Mouse (Mus musculus) lung, postnatal 36 days (tissue): ENCODE data around the gene Map3k20.

Source experiments
- DNase-seq: peaks from one replicate; pipeline ENCODE4 v3.0.0; 2022; ENCODE audit warnings: mixed read lengths

Map3k20 gene

DNA sequence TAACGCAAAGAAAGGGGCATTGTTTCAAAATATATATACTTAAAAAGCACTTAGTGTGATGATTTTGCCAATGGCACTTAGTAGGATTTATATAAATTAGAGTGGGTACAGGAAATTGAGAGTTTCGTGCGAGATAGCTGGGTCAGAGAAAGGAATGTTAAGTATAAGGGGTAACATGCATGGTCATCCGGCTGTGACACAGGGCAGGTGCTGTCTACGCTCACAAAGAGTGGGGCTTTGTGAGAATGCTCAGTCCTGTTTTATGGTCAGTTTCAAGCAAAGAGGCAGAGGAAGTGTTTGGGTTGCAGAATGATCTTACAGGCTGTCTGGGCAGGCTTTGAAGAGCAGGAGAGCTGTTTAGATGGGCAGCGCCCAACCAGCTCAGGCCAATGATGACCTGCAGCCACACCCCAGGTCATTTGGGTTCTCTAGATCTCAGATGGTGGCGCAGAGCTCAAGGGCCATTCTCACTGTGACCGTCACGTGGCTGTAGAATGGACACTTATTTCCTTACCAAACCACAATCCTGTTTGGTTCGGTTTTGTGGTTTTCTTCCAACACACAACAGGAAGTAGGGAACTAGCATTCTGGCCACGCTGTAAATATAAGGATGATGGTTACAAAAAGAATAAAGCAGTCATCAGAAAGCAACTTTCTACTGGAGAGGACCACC is 37.4 kb downstream of the Map3k20 start:
- DNase-seq, result peak; percentile 55

DNA sequence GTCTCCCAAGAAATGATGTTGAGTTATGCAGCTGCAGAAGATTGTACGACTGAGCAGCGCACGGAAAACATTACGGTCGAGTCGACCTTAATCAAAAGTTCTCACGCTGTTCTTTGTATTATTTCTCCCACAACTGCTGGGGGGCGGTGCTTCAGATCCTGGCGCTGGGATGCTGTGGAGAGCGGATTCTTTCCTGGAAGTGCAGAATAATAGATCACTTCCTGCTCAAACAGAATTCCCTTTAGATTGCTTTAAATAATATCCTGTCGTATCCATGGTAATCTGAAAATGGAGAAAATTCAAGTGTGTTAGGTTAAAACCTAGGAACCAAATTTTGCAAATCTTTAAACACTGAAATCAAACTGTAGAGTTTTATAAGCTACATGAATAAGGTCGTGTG is 39.0 kb downstream of the Map3k20 start:
- DNase-seq, result no peak

DNA sequence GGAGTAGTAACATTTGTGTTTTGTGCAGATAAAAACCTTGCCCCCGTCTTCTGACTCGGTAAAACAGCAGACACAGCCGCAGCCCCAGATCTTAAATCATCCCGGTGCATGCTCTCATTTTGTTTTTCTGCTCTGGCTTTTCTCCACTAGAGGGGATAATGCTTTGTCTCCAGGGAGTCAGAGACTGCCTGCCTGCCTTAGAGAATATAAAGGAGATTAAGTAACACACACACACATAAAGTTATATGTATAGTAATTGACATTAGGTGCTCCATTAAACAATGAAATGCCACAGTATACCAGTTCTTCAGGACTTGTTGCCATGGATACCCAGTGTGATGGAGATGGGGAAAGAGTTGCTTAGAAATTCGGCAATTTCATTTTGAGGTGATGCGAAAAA is 41.1 kb downstream of the Map3k20 start:
- no peak for DNase-seq

DNA sequence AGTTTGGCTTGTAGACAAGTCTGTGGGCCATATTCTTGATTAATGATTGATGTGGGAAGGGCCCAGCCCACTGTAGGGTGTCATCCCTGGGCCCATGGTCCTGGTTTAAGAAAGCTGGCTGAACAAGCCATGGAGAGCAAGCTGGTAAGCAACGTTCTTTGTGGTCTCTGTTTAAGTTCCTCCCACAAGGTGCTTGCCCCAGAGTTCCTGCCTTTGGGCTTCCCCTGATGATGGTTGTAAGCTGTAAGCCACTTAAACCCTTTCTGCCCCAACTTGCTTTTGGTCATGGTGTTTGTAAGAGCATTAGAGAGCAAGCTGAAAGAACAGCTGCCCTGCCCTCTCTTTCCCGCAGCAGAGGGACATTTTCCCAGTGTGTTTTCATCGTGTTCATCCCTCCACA is 43.0 kb downstream of the Map3k20 start:
- no peak for DNase-seq

DNA sequence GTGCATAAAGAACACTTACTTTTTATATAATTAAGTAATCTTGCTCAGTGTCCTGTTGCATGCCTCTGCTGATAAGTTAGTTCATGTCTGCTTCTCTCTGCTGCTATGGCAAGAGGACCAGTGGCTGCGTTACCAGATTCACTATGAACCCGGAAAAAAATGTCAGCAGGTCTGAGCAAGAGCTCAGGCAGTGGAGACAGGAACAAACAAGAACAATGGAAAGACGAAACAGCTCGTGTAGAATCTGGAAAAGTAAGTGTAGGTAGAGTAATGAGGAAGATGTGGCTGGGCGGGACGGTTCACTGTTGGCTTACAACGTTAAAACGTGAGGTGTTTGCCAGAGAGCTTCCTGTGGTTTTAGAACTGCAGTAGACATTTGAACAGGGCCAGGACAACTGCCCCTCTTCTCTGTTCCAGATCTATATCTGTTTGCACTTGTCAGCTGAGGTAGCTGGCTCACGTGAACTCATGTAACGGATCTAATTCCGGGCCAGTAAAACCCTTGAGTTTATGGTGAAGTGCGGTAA is 45.6 kb downstream of the Map3k20 start:
- no peak for DNase-seq

DNA sequence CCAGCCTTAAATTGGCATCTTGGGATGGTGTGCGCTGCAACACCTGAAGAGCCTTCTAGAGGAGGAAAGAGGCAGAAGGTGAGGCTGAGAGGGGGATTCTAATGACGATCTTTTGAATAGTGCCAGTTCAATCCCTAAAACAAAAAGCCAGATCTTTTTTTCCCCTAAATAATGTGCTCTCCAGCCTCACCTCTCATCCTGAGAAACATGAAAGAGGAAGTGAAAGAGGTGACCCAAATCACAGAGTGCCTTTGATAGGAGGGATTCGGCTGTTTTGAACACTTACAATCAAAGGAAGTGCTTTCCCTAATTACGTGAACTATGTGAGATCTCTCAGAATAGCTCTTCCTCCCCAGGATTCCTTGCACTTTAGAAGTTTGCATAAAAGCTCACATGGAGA is 46.6 kb downstream of the Map3k20 start:
- no peak for DNase-seq

DNA sequence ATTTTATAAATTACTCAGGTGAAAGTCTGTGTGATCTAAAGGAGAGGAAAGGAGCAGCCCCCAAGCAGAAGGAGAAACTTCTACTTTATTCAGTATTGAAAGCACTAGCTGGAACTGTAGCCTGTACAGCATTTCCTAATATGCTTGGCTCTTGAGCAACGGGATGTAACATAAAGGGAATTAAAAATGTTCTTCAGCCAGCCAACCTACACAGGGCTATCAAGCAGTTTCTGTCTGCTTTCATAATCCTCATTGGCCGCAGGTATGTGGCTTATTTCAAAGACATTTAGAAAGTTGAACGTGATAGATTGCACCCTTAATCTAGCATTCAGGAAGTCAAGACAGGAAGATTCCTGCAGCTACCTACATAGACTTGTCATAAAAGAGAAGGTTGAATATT is 47.8 kb downstream of the Map3k20 start:
- DNase-seq, result peak; percentile 21

DNA sequence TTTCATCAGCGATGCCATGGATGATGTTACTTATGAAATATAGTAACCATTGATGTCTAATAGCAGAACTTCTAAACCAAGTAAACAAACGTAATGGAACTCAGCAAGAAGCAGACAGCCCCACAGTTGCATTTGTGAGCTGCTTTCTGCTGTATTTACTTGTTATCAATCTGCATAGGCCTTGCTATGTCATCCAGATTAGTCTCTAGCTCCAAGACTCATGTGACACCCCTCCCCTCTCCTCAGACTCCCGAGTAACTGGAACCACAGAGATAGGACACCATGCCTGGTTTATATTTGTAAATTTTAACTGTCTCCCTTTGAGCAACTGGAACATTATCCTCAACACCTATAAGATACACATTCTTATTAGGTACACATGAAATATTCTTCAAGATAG is 51.4 kb downstream of the Map3k20 start:
- DNase-seq, result no peak

DNA sequence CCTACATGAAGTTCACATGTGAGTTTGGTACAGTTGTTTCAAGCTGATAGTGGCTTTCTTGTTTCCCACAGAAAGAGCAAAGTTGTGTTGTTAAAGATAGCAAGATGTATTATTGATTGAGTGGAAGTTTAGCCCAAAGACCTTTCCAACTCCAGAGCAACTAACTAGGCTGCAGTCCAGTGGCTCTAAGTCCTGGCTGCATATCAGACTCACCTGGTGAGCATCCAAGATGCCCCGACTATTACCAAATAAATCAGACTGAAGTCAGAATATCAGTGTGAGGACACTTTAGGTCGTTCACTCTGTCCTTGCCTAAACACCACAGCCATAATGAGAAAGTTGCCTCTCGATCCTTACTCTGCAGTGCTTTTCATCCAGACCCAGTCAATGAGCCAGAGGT is 59.8 kb downstream of the Map3k20 start:
- DNase-seq, result no peak

DNA sequence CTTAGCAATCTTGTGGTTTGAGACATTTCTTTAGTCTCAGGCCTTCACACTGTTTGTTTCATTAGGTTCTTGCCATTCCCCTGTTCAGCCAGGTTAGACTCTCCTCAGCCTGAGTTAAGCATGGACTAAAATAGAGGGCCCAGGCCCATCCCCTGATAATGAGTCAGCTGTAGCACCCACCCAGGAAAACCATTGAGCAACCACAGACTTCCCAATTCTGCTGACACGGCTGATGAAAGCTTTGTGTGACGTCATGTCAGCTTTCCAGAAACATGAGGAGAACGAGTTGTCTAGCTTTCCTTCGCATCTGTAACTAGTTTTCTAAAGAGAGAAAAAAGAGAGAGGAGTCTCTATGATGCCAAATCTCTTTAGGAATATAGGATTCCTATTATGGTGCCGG is 65.9 kb downstream of the Map3k20 start:
- peak; percentile 65 for DNase-seq

DNA sequence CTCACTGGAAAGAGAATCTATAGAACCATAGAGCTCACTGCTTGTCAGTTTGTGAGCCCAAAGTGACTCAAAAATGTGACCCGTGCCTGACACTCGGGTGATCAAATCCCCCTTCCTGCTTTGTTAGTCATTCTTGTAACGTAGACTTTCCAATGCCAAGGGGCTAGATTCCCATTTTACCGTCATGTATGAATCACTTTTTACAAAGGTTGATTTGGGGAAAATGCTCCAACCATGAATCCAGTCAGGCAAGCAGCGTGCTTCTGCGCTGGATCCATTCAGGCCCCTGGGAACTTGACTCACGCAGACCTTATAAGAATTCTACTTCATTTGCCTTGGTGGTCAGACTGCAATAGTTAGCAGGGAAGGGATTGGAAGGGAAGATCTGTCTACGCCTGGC is 66.3 kb downstream of the Map3k20 start:
- no peak for DNase-seq

DNA sequence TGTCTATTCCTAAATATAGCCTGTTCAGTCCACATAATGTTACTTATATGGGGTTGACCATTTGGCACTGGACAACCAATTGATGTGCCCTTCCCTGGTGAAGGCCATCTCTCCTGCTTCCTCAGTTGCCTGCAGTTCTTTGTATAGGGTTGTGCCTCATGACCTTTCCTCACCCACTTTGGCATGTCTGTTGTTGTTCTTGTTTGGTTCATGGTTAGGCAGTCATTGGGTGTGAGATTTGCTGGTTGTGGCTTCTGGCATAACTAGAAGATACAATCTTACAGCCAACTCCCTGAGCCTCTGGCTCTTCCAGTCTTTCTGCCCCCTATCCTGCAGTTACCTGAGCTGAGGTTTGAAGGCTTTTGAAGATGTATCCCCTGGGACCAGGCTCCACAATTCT is 67.3 kb downstream of the Map3k20 start:
- no peak for DNase-seq

DNA sequence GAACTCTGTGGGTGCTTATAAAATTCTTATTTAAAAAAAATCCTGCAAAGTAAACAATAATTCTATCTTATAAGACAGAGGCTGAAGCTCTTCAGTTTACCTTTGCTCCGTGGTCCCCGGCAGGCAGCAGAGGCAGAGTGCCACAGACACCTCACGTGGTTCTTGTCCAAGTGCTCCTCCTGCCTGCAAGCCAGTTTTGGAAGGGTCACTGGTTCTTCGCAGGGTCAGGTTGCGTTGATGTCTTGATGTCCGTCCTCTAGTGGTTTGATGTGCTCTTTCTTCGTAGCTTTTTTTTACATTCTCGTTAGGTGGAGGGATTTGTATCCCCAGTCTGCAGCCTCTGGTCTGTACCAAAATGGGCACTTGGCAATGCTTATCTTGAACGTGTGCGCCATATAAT is 71.0 kb downstream of the Map3k20 start:
- no peak for DNase-seq

DNA sequence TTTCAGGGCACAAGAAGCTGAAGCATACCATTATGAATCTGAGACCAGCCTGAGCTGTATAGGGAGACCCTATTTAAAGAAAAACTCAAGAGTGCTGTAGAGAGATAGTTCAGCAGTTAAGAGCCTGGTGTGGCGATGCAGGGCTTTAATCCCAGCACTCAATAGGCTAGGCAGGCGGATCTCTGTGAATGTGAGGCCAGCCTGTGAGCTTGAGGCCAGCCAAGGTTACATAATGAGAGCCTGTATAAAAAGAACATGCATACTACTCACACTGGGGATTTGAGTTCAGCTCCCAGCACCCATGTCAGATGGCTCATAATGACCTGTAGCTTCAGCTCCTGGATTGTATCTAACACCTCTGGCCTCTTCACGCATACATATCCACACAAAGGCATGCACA is 76.1 kb downstream of the Map3k20 start:
- no peak for DNase-seq

DNA sequence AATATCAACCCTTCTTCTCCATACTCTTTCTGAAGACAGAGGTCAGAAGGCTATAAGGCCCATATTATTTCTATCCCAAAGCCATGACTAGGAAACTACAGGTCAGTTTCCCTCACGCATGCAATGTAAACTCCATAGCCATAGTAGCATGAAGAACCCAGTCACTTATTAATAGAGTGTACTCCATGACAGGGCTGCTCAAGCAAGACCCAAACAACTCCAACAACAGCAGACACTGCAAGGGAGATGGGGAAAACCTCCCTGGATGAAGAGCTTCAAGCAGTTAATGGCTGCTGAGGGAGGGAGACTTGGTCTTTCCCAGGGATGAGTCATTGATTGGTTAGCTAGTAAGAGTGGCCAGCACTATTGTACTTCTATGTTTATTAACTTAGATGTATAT is 78.0 kb downstream of the Map3k20 start:
- DNase-seq, result no peak

DNA sequence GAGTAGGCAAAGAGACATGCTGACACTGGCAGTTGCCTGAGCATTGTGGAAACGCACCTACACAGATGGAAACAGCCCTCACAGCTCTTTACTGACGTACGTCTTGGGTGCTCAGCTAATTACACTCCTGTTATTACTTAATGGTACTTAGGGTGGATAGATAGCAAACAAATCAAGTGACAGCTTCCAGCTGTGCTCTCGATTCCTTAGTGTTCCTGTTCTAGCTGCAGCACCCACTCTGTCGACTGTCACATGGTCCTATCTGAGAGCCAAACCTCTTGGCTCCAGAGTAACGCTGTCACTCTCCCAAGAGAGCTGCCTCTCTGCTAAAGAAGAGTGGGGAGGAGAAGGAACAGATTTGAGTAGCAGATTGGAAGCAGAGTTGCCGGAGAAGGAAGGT is 80.5 kb downstream of the Map3k20 start:
- DNase-seq, result peak; percentile 83

DNA sequence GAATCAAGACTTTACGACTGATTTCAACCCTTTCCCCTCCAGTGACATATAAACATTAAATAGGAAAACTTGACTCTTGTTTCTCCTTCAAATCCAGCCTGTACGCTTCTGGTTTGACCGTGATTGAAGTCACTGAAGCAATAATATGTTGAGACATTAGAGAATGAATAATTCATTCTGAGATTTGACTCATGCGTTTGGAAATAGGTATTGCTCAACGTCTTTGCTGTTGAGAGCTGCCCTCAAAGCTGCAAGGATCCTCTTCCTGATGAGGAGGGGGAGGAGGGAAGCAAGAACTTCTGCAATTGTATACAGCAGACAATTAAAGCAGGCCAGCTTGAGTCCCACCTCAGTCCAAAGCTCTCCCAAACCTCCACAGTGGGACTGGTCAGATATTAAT is 81.1 kb downstream of the Map3k20 start:
- peak; percentile 80 for DNase-seq

DNA sequence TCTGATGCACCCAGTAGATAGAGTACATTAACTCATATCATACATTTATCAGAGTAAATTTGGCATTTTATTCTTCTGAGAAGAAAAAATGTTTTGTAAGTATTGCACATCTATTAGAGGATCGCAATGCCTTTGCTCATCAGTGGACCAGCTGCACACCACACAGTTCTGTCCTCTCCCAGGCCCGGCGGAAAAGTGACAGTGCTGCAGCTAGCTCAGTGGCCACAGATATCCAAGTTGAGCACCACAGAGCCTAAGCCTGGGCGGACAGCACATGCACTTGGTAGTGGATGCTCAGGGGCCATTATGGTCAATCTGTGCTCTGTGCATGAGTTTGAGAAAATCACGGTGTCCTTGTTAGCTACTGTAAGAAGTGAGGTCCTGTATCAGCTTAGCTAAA is 82.4 kb downstream of the Map3k20 start:
- no peak for DNase-seq

DNA sequence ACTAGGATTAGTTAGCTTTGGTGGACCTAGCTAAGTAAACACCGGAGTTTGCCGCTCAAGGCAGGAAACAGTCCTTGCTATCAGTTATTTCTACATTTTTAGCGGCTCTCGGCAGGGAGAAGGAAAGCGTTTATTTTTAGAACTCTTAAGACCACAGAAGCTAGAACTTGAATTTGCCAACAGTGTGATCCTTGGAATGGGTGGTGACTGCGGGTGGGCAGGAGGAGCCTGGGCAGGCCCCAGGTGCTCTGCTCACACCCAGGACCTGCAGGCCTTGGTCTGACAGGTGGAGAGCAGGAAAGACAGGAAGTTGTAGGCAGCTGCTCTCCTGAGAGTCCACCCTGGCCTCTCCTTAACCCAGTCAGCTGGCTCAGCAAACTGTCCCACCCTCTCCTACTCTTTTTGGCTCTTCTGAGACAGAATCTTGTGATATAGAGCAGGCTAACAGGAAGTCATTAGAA is 83.7 kb downstream of the Map3k20 start:
- peak; percentile 32 for DNase-seq

DNA sequence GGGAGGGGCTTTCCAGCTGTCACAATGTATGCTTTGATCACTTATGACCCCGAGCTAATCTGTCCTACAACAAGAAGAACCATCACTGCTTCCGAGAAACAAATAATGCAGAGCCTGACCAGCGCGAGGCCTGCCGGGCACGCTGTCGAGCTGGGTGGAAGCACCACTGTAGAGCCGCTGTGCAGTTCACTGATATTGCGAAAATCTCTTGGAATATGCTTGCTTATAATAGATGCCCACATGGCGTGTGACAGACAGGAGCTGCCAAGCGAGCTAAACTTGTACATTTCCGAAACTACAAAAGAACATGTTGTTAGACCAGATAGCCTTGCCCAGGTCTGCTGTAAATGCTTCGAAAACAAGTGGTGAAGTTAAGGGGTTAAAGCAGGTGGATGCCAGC is 86.7 kb downstream of the Map3k20 start:
- DNase-seq, result no peak

DNA sequence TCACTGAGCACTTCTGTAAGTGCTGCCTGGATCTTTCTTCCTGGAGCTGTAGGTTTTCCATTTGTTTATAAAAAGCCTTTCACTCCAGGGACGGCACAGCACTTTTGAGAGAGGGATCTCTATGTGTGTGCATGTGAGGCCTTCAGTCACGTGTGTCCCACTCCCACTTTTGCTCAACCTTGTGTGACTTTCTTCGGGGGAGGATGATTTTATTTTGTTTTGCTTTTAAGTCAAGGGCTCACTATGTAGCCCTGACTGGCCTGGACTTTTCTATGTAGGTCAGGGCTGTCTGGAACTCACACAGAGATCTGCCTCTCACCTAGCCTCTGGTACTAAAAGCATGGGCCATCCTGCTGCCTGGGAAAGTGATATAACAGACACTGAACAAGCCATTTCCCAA is 88.6 kb downstream of the Map3k20 start:
- DNase-seq, result no peak

DNA sequence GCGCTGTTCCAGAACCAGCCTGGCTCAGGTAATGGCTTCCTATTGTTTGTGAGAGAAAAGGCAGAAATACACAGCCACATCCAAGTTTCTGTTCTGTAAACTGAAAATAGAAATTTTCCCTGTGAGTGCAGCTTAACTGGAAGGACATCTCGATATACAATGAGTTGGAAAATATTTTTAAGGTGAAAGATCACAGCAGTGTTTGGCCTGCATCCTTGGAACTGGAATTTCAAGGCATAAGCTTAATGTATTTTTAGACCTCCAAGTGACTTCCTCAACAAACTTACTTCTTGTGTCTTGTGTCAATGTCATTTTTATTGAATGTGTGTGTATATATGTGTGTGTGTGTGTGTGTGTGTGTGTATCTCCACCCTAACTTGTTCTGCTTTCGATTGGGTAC is 90.4 kb downstream of the Map3k20 start:
- no peak for DNase-seq

DNA sequence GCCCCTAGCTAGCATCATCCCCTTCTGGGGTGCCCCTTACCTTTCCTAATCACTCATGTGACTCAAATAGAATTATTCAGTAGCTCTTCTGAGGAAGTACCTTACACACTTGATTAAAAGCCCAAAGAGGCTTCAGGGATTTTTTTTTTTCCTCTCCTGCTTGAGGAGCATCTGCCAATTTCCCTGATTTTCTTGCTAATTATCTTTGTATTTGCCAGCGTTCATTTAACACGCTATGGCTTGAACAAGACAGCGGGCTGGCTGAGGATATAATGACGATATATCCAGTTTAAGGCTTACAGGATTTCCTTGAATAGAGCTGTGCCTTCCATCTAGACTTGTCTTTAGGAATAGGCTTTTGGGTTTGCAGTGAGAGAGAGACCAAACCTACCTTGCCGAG is 91.5 kb downstream of the Map3k20 start:
- no peak for DNase-seq

DNA sequence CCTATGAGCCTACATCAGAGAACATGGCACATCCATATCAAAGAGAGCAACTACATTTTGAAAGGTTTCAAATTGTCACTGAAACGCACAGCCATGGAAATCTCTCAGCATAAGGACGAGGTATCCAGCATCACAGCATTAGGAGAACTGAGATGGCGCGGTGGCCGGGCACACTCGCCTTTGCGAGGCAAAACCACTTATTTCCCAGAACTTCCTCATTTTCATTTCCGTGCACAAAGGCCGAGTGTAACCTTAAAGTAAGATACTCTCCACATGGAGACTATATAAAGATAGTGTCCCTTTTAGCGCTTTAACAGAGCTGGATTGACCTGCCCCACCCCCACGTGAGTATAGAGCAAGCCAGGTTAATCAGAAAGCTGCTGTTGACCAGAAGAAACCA is 94.0 kb downstream of the Map3k20 start:
- DNase-seq, result no peak

DNA sequence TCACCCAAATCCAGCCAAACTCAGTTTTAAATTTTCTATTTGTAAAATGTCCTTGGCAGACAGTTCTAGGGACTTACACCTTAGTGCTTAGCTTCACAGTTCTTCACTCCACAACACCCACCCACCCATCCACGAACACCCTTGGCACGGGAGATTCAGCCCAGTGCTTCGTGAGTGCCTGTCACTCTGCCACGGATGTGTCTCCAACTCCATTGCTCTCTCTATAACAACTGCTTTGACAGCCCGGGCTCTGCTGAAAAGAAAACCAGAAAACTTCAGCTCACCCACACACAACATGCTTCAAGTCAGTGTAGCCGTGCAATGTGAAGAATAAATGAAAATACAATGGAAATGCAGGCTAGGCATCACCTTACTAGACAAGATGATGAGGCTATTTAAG is 97.2 kb downstream of the Map3k20 start:
- no peak for DNase-seq
